Mouse (Mus musculus) G1E (cell line): Measurements from ENCODE around the gene 4933406M09Rik.

Source experiments
- CTCF ChIP-seq: IDR thresholded peaks from 2 replicates; pipeline ENCODE4 v1.5.1; 2012; ENCODE audit warnings: low read depth, low read length, inconsistent platforms, mixed read lengths
- GATA1 ChIP-seq: IDR thresholded peaks from 2 replicates; pipeline ENCODE4 v1.6.1; 2012; ENCODE audit warnings: borderline replicate concordance, low read length, inconsistent platforms, mixed read lengths

GRCm38 (mm10) chr1:134345075-134345474 is 40.7 kb upstream of the 4933406M09Rik start:
- TF ChIP-seq CTCF = no peak
- no peak for TF ChIP-seq GATA1
